Mouse (Mus musculus) heart, postnatal 4 days (tissue): ENCODE results near the gene Slc5a4b. TPM values are rescaled to one million over a fixed set of nuclear protein-coding genes. Genes with fewer than 3 reads are reported as not detected.
"Not testable (repeated sequence)": the region's sequence is repeated elsewhere in the genome, so short reads cannot be mapped to it uniquely, and the experiment has no call there.

Experiments used
- DNase-seq: peaks from one replicate; pipeline ENCODE4 v3.0.0; 2021
- total RNA-seq, 2 experiments: library from RNA; stranded (reverse); gene quantifications; 2 replicates each; pipeline ENCODE4 v1.2.3; 2021

Slc5a4b gene
- not detected for total RNA-seq

- no peak for DNase-seq
Observed at GRCm38 (mm10) chr10:76110861-76111260, at the start of gene Slc5a4b. Gene Slc5a4b (minus strand): TSS chr10:76110961.

GRCm38 (mm10) chr10:76158009-76158408 lies 47.2 kb upstream of the Slc5a4b start:
- no peak for DNase-seq

- no peak for DNase-seq
Observed at GRCm38 (mm10) chr10:76157528-76157927, 46.8 kb upstream of the Slc5a4b start.

GRCm38 (mm10) chr10:76155911-76156310 lies 45.1 kb upstream of the Slc5a4b start:
- no peak for DNase-seq

- DNase-seq = no peak
Observed at GRCm38 (mm10) chr10:76147278-76147677, 36.5 kb upstream of the Slc5a4b start, which contains the start of gene Slc5a4a. Gene Slc5a4a (plus strand): TSS chr10:76147451.

GRCm38 (mm10) chr10:76146846-76147245 lies 36.1 kb upstream of the Slc5a4b start:
- DNase-seq = no peak

- DNase-seq = no peak
Observed at GRCm38 (mm10) chr10:76136318-76136717, 25.6 kb upstream of the Slc5a4b start.

GRCm38 (mm10) chr10:76132506-76132905 lies 21.7 kb upstream of the Slc5a4b start:
- no peak for DNase-seq

GRCm38 (mm10) chr10:76121495-76121894 lies 10.7 kb upstream of the Slc5a4b start:
- DNase-seq = no peak

- DNase-seq = no peak
Observed at GRCm38 (mm10) chr10:76120124-76120711, 9.5 kb upstream of the Slc5a4b start.

GRCm38 (mm10) chr10:76118741-76119140 lies 8.0 kb upstream of the Slc5a4b start:
- peak; percentile 19 for DNase-seq

- DNase-seq = peak; percentile 67
Observed at GRCm38 (mm10) chr10:76117966-76118365, 7.2 kb upstream of the Slc5a4b start.

- DNase-seq = no peak
Observed at GRCm38 (mm10) chr10:76097368-76097767, 13.4 kb downstream of the Slc5a4b start.

- DNase-seq = no peak
Observed at GRCm38 (mm10) chr10:76096580-76096979, 14.2 kb downstream of the Slc5a4b start.

GRCm38 (mm10) chr10:76077008-76077407 lies 33.8 kb downstream of the Slc5a4b start:
- not testable (repeated sequence) for DNase-seq

GRCm38 (mm10) chr10:76072080-76072479 lies 38.7 kb downstream of the Slc5a4b start:
- DNase-seq = not testable (repeated sequence)

- DNase-seq = no peak
Observed at GRCm38 (mm10) chr10:76067674-76068613, 42.8 kb downstream of the Slc5a4b start.

- no peak for DNase-seq
Observed at GRCm38 (mm10) chr10:76062439-76062838, 48.3 kb downstream of the Slc5a4b start.

GRCm38 (mm10) chr10:76051860-76052259 lies 58.9 kb downstream of the Slc5a4b start:
- DNase-seq = no peak

GRCm38 (mm10) chr10:76048967-76049366 lies 61.8 kb downstream of the Slc5a4b start:
- no peak for DNase-seq

GRCm38 (mm10) chr10:76047182-76047869 lies 63.4 kb downstream of the Slc5a4b start:
- DNase-seq = no peak

GRCm38 (mm10) chr10:76046754-76047153 lies 64.0 kb downstream of the Slc5a4b start:
- no peak for DNase-seq

- DNase-seq = no peak
Observed at GRCm38 (mm10) chr10:76045343-76045742, 65.4 kb downstream of the Slc5a4b start.
